Mouse (Mus musculus): ENCODE data around the gene Olfr1426.
"Not testable (repeated sequence)": the region's sequence is repeated elsewhere in the genome, so short reads cannot be mapped to it uniquely, and the experiment has no call there.

DNA sequence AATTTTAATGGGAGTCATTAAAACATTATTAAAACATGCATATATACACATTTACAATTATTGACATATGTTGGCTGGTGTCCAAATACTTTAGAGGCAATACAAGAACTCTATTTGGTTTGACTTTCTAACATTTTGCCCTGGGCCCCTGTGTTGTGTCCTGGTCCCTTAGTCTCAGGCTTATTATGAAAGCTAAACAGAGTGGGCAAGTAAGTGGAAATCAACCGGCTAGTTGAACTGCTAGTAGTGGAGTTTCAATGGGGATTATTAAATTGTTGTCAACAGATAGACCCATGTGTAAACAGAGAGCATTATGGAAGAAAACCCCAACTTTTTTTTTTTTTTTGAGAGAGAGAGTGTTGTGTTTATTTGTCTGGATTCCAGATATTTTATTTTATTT, 29.2 kb downstream of the Olfr1426 start, which contains the start of gene Olfr1424:
- TF ChIP-seq MYOD1 (IDR thresholded peaks at IDR 0.05; ENCODE audit: control insufficient read depth in 1 of 3, insufficient read length in 2 of 3, low read depth in 2 of 3); POLR2AphosphoS2 (IDR thresholded peaks at IDR 0.05; ENCODE audit: insufficient read length, low read depth); POLR2A (IDR thresholded peaks at IDR 0.05; ENCODE audit: insufficient read length, low read depth); MAX (IDR thresholded peaks at IDR 0.05; ENCODE audit: low read depth); E2F4 (IDR thresholded peaks at IDR 0.05; ENCODE audit: insufficient read depth); TCF12 (IDR thresholded peaks at IDR 0.05; ENCODE audit: insufficient read depth, poor library complexity, severe bottlenecking); USF1 (IDR thresholded peaks at IDR 0.05; ENCODE audit: low read depth); CEBPB (IDR thresholded peaks at IDR 0.05; ENCODE audit: insufficient read depth, poor library complexity, severe bottlenecking); MYOG (IDR thresholded peaks at IDR 0.05; ENCODE audit: control insufficient read depth in 1 of 3, insufficient read depth in 1 of 3, insufficient read length in 2 of 3, low read depth in 2 of 3); SRF (IDR thresholded peaks at IDR 0.05; ENCODE audit: control insufficient read depth, insufficient read length, low read depth); REST (IDR thresholded peaks at IDR 0.05; ENCODE audit: insufficient read depth, insufficient read length); TCF3 (IDR thresholded peaks at IDR 0.05; ENCODE audit: insufficient read length, low read depth): not testable (repeated sequence)

Measured in myocyte (in vitro differentiated cells).